Comparison of ENCODE assay signal across 15 mouse cellular contexts in the genomic region with DNA sequence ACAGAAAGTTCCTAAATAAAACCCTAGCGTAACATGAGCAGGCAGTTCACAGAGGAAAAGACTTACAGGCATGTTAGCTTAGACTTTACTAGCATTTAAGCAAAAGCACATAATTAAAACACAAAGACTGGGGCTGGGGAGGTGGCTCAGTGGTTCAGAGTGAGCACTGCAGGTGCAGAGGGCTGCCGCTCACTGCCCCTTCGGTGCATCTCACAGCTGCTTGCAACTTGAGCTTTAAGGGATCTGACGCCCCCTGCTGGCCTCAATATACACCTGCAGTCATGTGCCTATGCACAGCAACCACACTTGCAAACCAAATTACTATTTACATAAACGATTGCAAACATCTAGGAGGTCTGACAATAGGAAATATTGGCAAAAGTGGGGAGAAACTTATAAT.
A peak's percentile ranks its signal among the peaks of the same experiment; 100 is the strongest.
DNase-seq lines count a peak whose midpoint lies in the region; ATAC-seq and TF ChIP-seq lines count a peak whose summit lies in the region.
"Had no signal": no experiment of that assay in that cellular context is flagged by ENCODE, and none has a peak within 500 bp of the region (broad histone marks: within the 10 kb centered on the region; RNA-seq: fewer than 3 reads in every experiment).

No protein-coding gene starts in this region.

- no peaks in the 10 kb centered on the region for H3K27me3 ChIP-seq in liver, postnatal 0 days (ENCODE audit: insufficient read depth, low read length)
- H3K27me3 ChIP-seq in liver, embryonic 11.5 days (replicated peaks; ENCODE audit: control insufficient read depth, insufficient read depth, low read length) = no peaks in the 10 kb centered on the region
- H3K27me3 ChIP-seq in limb, embryonic 13.5 days = no peaks in the 10 kb centered on the region
- H3K27me3 ChIP-seq: limb, embryonic 15.5 days; stomach, embryonic 15.5 days had no signal

- H3K36me3 ChIP-seq in liver, postnatal 0 days (replicated peaks; ENCODE audit: insufficient read depth, low read length) = no peaks in the 10 kb centered on the region
- no peaks in the 10 kb centered on the region for H3K36me3 ChIP-seq in liver, embryonic 11.5 days (ENCODE audit: control insufficient read depth, insufficient read depth, low read length)
- no peaks in the 10 kb centered on the region for H3K36me3 ChIP-seq in ES-E14 (ENCODE audit: control insufficient read depth, insufficient read depth, low read length, poor library complexity, severe bottlenecking)
- no peaks in the 10 kb centered on the region for H3K36me3 ChIP-seq in limb, embryonic 13.5 days
- H3K36me3 ChIP-seq: limb, embryonic 15.5 days; stomach, embryonic 15.5 days had no signal

- TF ChIP-seq CTCF in liver, postnatal 0 days (IDR thresholded peaks at IDR 0.05; ENCODE audit: low read depth) = peak; percentile 28; the same call in 1 of the 2 replicates

- no peak for TF ChIP-seq EP300 in liver, postnatal 0 days (IDR thresholded peaks at IDR 0.05; ENCODE audit: low read depth)

- WGBS in liver, postnatal 0 days (ENCODE audit: insufficient replicate concordance) = 84% methylated on average over 5 of the region's 5 CpGs
- WGBS in liver, embryonic 11.5 days = 82% methylated on average over 5 of the region's 5 CpGs
- 58% methylated on average over 5 of the region's 5 CpGs for WGBS in limb, embryonic 13.5 days

- H3K9me3 ChIP-seq in liver, postnatal 0 days (ENCODE audit: low read length) = no peaks in the 10 kb centered on the region
- H3K9me3 ChIP-seq in liver, embryonic 11.5 days (ENCODE audit: control insufficient read depth, low read length) = 0 out of 2 replicates have a peak, but pooled peaks cover 2% of the 10 kb centered on the region
- H3K9me3 ChIP-seq in ES-E14 (ENCODE audit: control insufficient read depth, insufficient read depth, low read depth, low read length) = no peaks in the 10 kb centered on the region
- H3K9me3 ChIP-seq in limb, embryonic 13.5 days = peaks cover 3% of the 10 kb centered on the region; the same call in 1 of the 2 replicates
- H3K9me3 ChIP-seq: limb, embryonic 15.5 days; stomach, embryonic 15.5 days had no signal

- DNase-seq in CD4-positive, CD25-positive, alpha-beta regulatory T cell, adult 2 months (ENCODE audit: low read depth, low spot score) = peak; percentile 19
- DNase-seq in liver, postnatal 0 days = no peak
- no peak for DNase-seq in liver, embryonic 11.5 days (ENCODE audit: low spot score)
- DNase-seq in ES-E14 (ENCODE audit: low read depth, low spot score) = peak; percentile 28
- DNase-seq in urinary bladder, postnatal 10 days (ENCODE audit: low spot score) = no peak
- no peak for DNase-seq in cerebellum, postnatal 10 days
- DNase-seq: adrenal gland, postnatal 14 days; kidney, postnatal 14 days had no signal

- H3K27ac ChIP-seq in liver, postnatal 0 days (ENCODE audit: low read depth) = no peak overlapping the region
- H3K27ac ChIP-seq in liver, embryonic 11.5 days (ENCODE audit: low read depth, low read length) = no peak overlapping the region
- H3K27ac ChIP-seq in ES-E14 (ENCODE audit: insufficient read depth, low read depth, low read length, poor library complexity, severe bottlenecking) = no peak overlapping the region
- H3K27ac ChIP-seq in limb, embryonic 13.5 days = no peak overlapping the region
- H3K27ac ChIP-seq: limb, embryonic 15.5 days; macrophage; stomach, embryonic 15.5 days had no signal

- no peak overlapping the region for H3K4me3 ChIP-seq in liver, postnatal 0 days (ENCODE audit: low read depth, low read length)
- H3K4me3 ChIP-seq in liver, embryonic 11.5 days (ENCODE audit: low read depth, low read length) = no peak overlapping the region
- H3K4me3 ChIP-seq in ES-E14 (ENCODE audit: insufficient read depth in 1 of 2, low read depth in 1 of 2, low read length in 2 of 2, poor library complexity in 1 of 2, severe bottlenecking in 1 of 2) = no peak overlapping the region
- no peak overlapping the region for H3K4me3 ChIP-seq in limb, embryonic 13.5 days
- H3K4me3 ChIP-seq: erythroblast, embryonic 14.5 days; limb, embryonic 15.5 days; stomach, embryonic 15.5 days had no signal

- H3K9ac ChIP-seq in liver, postnatal 0 days (replicated peaks) = no peak overlapping the region
- no peak overlapping the region for H3K9ac ChIP-seq in liver, embryonic 11.5 days (ENCODE audit: low read depth, low read length)
- no peak overlapping the region for H3K9ac ChIP-seq in ES-E14 (ENCODE audit: insufficient read depth, low read depth, low read length, poor library complexity, severe bottlenecking)
- no peak overlapping the region for H3K9ac ChIP-seq in limb, embryonic 13.5 days
- H3K9ac ChIP-seq: limb, embryonic 15.5 days; stomach, embryonic 15.5 days had no signal

- H3K4me1 ChIP-seq in liver, postnatal 0 days (ENCODE audit: insufficient read depth) = no peaks in the 10 kb centered on the region
- no peaks in the 10 kb centered on the region for H3K4me1 ChIP-seq in liver, embryonic 11.5 days (replicated peaks; ENCODE audit: control insufficient read depth, insufficient read depth, low read length)
- H3K4me1 ChIP-seq in ES-E14 (ENCODE audit: control insufficient read depth in 2 of 2, insufficient read depth in 2 of 2, low read length in 2 of 2, poor library complexity in 1 of 2) = no peaks in the 10 kb centered on the region
- H3K4me1 ChIP-seq in limb, embryonic 13.5 days = no peaks in the 10 kb centered on the region
- H3K4me1 ChIP-seq: limb, embryonic 15.5 days; stomach, embryonic 15.5 days had no signal

- no peak for ATAC-seq in CD4-positive, CD25-positive, alpha-beta regulatory T cell, adult 4 months
- no peak for ATAC-seq in liver, postnatal 0 days
- no peak for ATAC-seq in liver, embryonic 11.5 days (replicated peaks; ENCODE audit: low FRiP score)
- ATAC-seq in limb, embryonic 13.5 days (ENCODE audit: low FRiP score, low read depth) = 0 out of 2 replicates have a peak, but pooled peaks have one; percentile 24
- ATAC-seq: hindbrain, embryonic 16.5 days had no signal

- H3K4me2 ChIP-seq in liver, postnatal 0 days (ENCODE audit: low read depth, low read length) = no peak overlapping the region
- no peak overlapping the region for H3K4me2 ChIP-seq in liver, embryonic 11.5 days
- H3K4me2 ChIP-seq in limb, embryonic 13.5 days (replicated peaks) = no peak overlapping the region
- H3K4me2 ChIP-seq: limb, embryonic 15.5 days; stomach, embryonic 15.5 days had no signal

- in situ Hi-C loops in ES-E14 (cut with MboI; ENCODE audit: low sequenced_read_pairs in 2 of 2, unreplicated experiment in 2 of 2) = no loop called here

TF ChIP-seq in ES-E14, 5 proteins besides CTCF, POLR2A, EP300 and RAD21:
- no peak for TF ChIP-seq HCFC1 (IDR thresholded peaks at IDR 0.05; ENCODE audit: borderline replicate concordance, insufficient read depth, low read length)
- TF ChIP-seq ZNF384 (IDR thresholded peaks at IDR 0.05; ENCODE audit: low read depth, low read length) = no peak
- TF ChIP-seq CHD2 (IDR thresholded peaks at IDR 0.05; ENCODE audit: low read depth, low read length) = no peak
- TF ChIP-seq ZC3H11A (IDR thresholded peaks at IDR 0.05; ENCODE audit: borderline replicate concordance, low read depth, low read length) = peak; percentile 20; the same call in 1 of the 2 replicates
TF ChIP-seq in ES-E14: peak in this region for 1.

Comparison
In these comparisons a context has a peak if more than half of its experiments do, and no peak if none do; other contexts are left out.
1. DNase-seq: peak in CD4-positive, CD25-positive, alpha-beta regulatory T cell, adult 2 months (single experiment) and ES-E14 (single experiment); none in liver, postnatal 0 days (single experiment), liver, embryonic 11.5 days (single experiment), urinary bladder, postnatal 10 days (single experiment) and cerebellum, postnatal 10 days (0 of 2).